Mouse (Mus musculus) neutrophil, adult 5-6 weeks (primary cell): ENCODE results near the gene Maml3. TPM values are rescaled to one million over a fixed set of nuclear protein-coding genes. Genes with fewer than 3 reads are reported as not detected.

Experiments
- ATAC-seq: fragments of 151-379, 151-347 bp; 2 replicates; pipeline ENCODE4 v1.8.0; 2017; ENCODE audit warnings: mild to moderate bottlenecking, moderate TSS enrichment; ENCODE audit not compliant: insufficient number of reproducible peaks, poor library complexity, low FRiP score, severe bottlenecking; ENCODE audit errors: extremely low read depth
- total RNA-seq: library from RNA; stranded (forward); fragments of 200-1000 nt; gene quantifications from 2 replicates; pipeline ENCODE4 v1.2.3, GENCODE M21; 2017

Maml3 gene
- total RNA-seq, 1 experiment from 2014 or later: 11.9 TPM

DNA sequence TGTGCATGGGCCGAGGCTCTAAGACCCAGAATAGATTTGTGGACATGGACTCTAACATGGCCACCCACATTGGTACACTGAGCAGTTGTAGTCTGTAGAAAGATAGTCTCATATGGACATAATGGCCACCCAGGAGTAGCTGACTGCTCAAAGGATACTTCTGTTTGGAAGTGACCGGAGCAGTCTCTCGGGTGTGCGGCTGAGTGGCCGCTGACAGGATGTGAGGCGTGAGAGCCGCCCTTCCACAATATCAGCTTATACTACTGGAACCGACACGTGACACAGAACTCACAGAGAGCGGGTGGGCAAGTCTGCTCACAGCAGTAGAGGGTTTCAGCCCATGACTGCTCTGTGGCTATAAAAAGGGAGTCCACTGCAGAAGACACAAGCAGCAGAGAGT lies 283.3 kb downstream of the Maml3 start:
- no peak for ATAC-seq

DNA sequence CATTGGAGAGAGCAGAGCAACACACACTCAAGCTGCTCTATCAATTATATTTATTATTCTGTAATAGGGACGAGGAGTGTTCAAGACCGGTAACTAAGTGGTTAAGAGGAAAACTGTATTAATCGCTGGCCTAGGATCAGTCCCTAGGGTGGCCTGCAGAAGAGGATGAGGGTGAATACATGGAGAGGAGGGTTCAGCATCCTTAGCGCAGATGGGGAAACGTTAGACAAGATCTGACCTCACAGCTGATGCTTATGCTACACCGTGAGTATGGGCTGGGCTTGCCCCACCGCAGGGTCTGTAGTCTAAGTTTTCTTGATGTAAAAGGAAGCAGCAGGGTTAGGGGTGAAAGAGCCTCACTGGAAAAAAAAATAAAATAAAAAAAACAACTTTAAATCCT lies 285.8 kb downstream of the Maml3 start:
- no peak for ATAC-seq

DNA sequence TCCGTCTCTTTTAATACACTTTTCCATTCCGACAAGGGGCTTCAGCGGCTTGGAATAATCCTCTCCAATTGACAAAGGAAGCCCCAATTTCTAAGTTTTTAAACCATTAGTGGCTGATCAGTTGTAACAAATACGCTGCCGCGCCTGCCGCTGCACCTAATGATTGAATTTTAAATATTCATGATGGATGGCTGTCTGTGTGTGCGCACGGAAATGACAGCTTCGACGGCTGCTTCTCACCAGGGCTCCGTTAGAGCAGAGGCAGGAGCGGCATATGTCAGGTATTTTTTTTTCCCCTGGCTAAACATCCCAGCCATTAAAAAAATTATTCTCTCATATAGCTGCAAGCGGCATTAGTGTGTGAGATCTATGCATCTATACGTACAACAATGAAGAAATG lies 287.0 kb downstream of the Maml3 start:
- no peak for ATAC-seq

DNA sequence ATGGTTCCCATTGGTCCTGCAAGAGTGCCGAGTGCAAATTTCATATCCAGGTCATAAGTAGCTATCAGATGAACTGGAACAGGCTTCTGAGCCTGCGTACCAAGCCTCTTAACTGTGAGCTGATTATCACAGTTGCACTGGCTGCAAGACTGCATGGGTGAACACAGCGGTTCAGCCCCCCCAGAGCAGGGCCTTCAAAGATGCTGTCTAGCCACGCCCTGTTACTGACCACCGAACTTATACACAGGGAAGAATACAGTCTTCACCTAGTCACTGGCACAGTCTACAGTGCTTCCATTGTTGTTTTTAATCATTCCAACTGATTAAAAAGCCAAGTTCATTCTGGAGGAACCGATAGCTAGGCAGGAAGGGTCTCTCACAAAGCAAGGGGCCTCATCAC lies 287.5 kb downstream of the Maml3 start:
- no peak for ATAC-seq

GRCm38 (mm10) chr3:51816517-51817285 lies 288.2 kb downstream of the Maml3 start:
- ATAC-seq: no peak

- no peak for ATAC-seq
These were observed 290.8 kb downstream of the Maml3 start for GRCm38 (mm10) chr3:51814073-51814472.

GRCm38 (mm10) chr3:51813186-51813585 lies 291.7 kb downstream of the Maml3 start:
- no peak for ATAC-seq

- ATAC-seq: no peak
These were observed 294.1 kb downstream of the Maml3 start for GRCm38 (mm10) chr3:51810731-51811130.

- ATAC-seq: no peak
These were observed 295.1 kb downstream of the Maml3 start for GRCm38 (mm10) chr3:51809822-51810221.

- ATAC-seq: no peak
These were observed 296.6 kb downstream of the Maml3 start for GRCm38 (mm10) chr3:51807981-51808870.

- no peak for ATAC-seq
These were observed 299.2 kb downstream of the Maml3 start for GRCm38 (mm10) chr3:51805488-51806318.

DNA sequence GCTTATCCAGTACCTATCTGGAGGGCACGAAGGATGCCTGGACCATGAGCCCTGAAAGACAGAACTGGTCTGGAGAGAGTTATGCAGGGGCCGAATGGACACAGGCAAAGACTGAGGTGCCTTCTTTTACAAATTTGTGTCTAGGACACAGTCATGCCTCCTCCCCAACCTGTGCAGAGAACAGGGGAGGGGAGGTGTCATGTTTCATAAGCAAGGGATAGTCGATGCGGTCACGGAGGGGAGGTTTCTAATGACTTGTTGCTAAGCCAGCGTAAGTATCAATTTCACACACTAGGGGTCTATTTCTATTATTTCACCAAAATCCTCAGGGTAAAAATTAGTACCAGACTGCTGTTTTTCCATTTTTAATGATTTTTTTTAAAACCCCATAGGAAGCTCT lies 301.0 kb downstream of the Maml3 start:
- ATAC-seq: no peak

DNA sequence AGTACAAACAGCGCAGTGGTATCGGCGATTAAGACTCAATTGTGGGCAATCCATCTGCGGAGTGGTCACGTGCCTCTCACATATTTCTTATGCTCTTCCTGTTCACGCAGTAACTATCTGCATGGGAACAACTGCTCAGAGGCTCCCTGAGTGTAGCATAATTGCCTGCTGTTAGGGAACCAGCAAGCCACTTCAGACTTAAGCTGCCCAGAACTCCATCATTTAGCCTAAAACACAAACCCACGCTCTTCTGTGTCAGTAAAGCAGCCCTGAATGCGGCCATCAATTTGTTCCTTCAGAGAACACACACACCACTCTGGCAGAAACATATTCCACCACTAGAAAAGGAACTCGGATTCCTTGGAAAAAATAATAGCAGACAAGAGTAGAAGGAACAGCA lies 305.2 kb downstream of the Maml3 start:
- ATAC-seq: no peak

- ATAC-seq: no peak
These were observed 308.0 kb downstream of the Maml3 start for GRCm38 (mm10) chr3:51796838-51797237.

DNA sequence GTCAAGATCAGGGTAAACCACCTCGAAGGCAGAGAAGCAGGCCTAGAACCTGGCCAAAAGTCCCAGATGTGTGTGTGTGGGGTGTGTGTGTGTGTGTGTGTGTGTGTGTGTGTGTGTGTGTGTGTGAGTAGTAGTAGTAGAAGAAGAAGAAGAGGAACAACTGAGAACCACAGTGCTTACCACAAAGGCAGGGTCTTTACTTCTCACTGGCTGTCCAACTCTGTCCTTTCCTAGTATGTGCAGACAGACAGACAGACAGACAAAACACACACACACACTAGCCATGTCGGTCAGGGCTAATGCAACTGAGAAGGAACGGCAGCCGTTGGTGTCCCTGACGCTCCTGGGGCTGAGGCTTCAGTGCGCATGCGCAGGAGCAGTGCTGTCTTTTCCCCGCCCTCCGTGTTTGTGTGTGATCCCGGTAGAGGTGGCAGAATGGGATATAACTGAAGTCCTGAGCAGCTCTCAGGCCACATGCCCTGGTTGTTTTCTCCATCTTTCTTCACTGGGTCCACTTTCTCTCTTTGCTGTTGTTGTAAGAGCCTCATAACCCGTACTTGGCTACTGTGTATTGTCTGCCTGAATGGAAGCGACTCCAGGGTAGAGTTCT lies 308.6 kb downstream of the Maml3 start:
- peak; percentile 38 for ATAC-seq

- no peak for ATAC-seq
These were observed 313.3 kb downstream of the Maml3 start for GRCm38 (mm10) chr3:51791542-51791941.

DNA sequence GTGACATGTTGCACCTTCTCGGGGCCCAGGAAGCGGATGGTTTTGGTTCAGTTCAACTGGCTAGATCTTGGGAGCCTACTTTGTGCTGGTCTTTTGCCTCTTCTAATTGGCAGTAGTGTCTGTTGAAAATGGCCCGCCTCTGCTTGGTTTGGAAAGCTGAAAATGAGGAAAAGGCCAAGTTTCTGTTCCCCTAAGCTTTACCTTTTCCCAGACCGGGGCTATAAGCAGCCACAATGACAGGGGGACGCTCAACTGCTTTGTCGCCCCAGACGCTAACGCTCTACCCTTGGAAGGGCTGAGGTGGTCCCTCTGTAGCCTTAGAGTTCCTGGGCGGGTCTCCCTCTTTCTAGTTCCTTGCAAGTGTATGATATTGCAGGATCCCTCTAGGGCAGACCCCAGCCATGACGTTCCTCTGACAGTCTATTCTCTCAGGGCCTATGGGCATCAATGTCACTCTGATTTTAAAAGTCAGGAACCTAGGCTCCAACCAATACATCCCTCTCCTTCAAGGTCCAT lies 315.4 kb downstream of the Maml3 start:
- no peak for ATAC-seq

- ATAC-seq: no peak
These were observed 316.1 kb downstream of the Maml3 start for GRCm38 (mm10) chr3:51788591-51789339.
